ENCODE assay signal across 23 mouse cellular contexts in the genomic region with DNA sequence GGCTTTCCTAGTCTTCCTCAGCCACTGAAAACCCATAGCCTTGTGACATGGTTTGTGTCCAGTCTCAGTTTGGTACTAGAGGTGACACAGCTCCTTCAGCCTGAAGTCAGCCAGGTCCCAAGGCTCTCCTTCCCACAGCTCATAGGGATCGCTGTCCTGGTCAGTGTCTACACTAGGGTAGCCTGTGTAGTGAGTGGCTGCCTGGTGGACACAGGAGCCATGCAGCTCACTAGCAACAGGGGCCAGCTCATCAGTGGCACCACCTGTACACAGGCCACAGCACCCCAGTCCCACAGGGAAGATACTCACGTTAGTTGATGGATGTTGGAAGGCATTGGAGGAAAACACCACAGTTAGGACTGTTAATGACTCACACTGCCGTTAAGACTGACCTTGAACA. TPM values are rescaled to one million over a fixed set of nuclear protein-coding genes. Genes with fewer than 3 reads are reported as not detected.
DNase-seq lines count a peak whose midpoint lies in the region; ATAC-seq and TF ChIP-seq lines count a peak whose summit lies in the region.
"Had no signal": no experiment of that assay in that cellular context is flagged by ENCODE, and none has a peak within 500 bp of the region (broad histone marks: within the 10 kb centered on the region; RNA-seq: fewer than 3 reads in every experiment).

No protein-coding gene starts in this region.

- H3ac ChIP-seq in myocyte (ENCODE audit: control insufficient read depth, insufficient read length): no peak overlapping the region

- ATAC-seq in embryonic facial prominence, embryonic 13.5 days (ENCODE audit: insufficient number of reproducible peaks, insufficient read depth, low FRiP score, low TSS enrichment, low read depth): no peak
- ATAC-seq in heart, embryonic 12.5 days (ENCODE audit: insufficient number of reproducible peaks, low FRiP score): no peak
- ATAC-seq in heart, postnatal 0 days (ENCODE audit: insufficient read depth, low read depth): no peak
- ATAC-seq: forebrain, embryonic 16.5 days; hindbrain, embryonic 16.5 days; inflammation-experienced regulatory T-cells, adult 6 months; intestine, postnatal 0 days had no signal

- intact Hi-C loops in heart, postnatal 25 days (cut with DNase I): no loop called here

- TF ChIP-seq POLR2A in myocyte (IDR thresholded peaks at IDR 0.05; ENCODE audit: insufficient read length, low read depth): no peak

- DNase-seq in embryonic facial prominence, embryonic 10.5 days (ENCODE audit: low spot score): no peak
- no peak for DNase-seq in heart, adult 8-10 months (ENCODE audit: low spot score)
- no peak for DNase-seq in heart, postnatal 0 days (ENCODE audit: low spot score)
- DNase-seq in heart, postnatal 25 days (ENCODE audit: low spot score): no peak
- DNase-seq in layer of hippocampus, postnatal 14 days (ENCODE audit: low spot score in 2 of 2): no peak
- DNase-seq: adrenal gland, postnatal 10 days; cerebellum, adult 11 months; cerebellum, adult 8-10 months; cerebellum, postnatal 14 days; embryo, embryonic 11 days; gastrocnemius, postnatal 14 days; heart, postnatal 14 days had no signal

- H3K9me3 ChIP-seq in embryonic facial prominence, embryonic 13.5 days: no peaks in the 10 kb centered on the region
- H3K9me3 ChIP-seq in embryonic facial prominence, embryonic 10.5 days: no peaks in the 10 kb centered on the region
- H3K9me3 ChIP-seq in heart, embryonic 12.5 days (replicated peaks): no peaks in the 10 kb centered on the region
- H3K9me3 ChIP-seq in heart, postnatal 0 days (replicated peaks; ENCODE audit: control insufficient read depth, low read length): no peaks in the 10 kb centered on the region
- H3K9me3 ChIP-seq: embryonic facial prominence, embryonic 12.5 days; forebrain, embryonic 12.5 days; G1E; hindbrain, embryonic 12.5 days had no signal

- WGBS in embryonic facial prominence, embryonic 13.5 days: 93% methylated on average over 3 of the region's 3 CpGs
- WGBS in embryonic facial prominence, embryonic 10.5 days: 89% methylated on average over 3 of the region's 3 CpGs
- WGBS in heart, embryonic 12.5 days: 83% methylated on average over 3 of the region's 3 CpGs
- WGBS in heart, postnatal 0 days: 73% methylated on average over 3 of the region's 3 CpGs

- no peaks in the 10 kb centered on the region for H3K4me1 ChIP-seq in embryonic facial prominence, embryonic 13.5 days
- no peaks in the 10 kb centered on the region for H3K4me1 ChIP-seq in embryonic facial prominence, embryonic 10.5 days
- peaks cover 46% of the 10 kb centered on the region for H3K4me1 ChIP-seq in heart, embryonic 12.5 days (replicated peaks)
- H3K4me1 ChIP-seq in heart, postnatal 0 days (ENCODE audit: control insufficient read depth, insufficient read depth): no peaks in the 10 kb centered on the region
- H3K4me1 ChIP-seq: embryonic facial prominence, embryonic 12.5 days; forebrain, embryonic 12.5 days; hindbrain, embryonic 12.5 days had no signal

- H3K9ac ChIP-seq in embryonic facial prominence, embryonic 13.5 days: no peak overlapping the region
- H3K9ac ChIP-seq in heart, embryonic 12.5 days: no peak overlapping the region
- no peak overlapping the region for H3K9ac ChIP-seq in heart, postnatal 0 days (replicated peaks; ENCODE audit: low read depth, low read length)
- H3K9ac ChIP-seq: embryonic facial prominence, embryonic 12.5 days; forebrain, embryonic 12.5 days; hindbrain, embryonic 12.5 days had no signal

- peak overlapping the region; percentile 39; the same call in 1 of the 2 replicates for H3K27ac ChIP-seq in embryonic facial prominence, embryonic 13.5 days
- H3K27ac ChIP-seq in embryonic facial prominence, embryonic 10.5 days (replicated peaks): no peak overlapping the region
- 0 out of 2 replicates have a peak overlapping the region, but pooled peaks have one; percentile 7 for H3K27ac ChIP-seq in heart, embryonic 12.5 days (ENCODE audit: poor library complexity, severe bottlenecking)
- peak overlapping the region; percentile 28; the same call in 1 of the 2 replicates for H3K27ac ChIP-seq in heart, postnatal 0 days (ENCODE audit: low read depth)
- H3K27ac ChIP-seq: embryonic facial prominence, embryonic 12.5 days; forebrain, embryonic 12.5 days; hindbrain, embryonic 12.5 days had no signal

- H3K4me3 ChIP-seq in embryonic facial prominence, embryonic 13.5 days: no peak overlapping the region
- H3K4me3 ChIP-seq in embryonic facial prominence, embryonic 10.5 days: no peak overlapping the region
- no peak overlapping the region for H3K4me3 ChIP-seq in heart, embryonic 12.5 days
- no peak overlapping the region for H3K4me3 ChIP-seq in heart, postnatal 0 days (ENCODE audit: low read depth, low read length)
- H3K4me3 ChIP-seq in myocyte: no peak overlapping the region
- H3K4me3 ChIP-seq: embryonic facial prominence, embryonic 12.5 days; forebrain, embryonic 12.5 days; hindbrain, embryonic 12.5 days had no signal

- peaks cover 86% of the 10 kb centered on the region for H3K36me3 ChIP-seq in embryonic facial prominence, embryonic 13.5 days
- peaks cover 96% of the 10 kb centered on the region for H3K36me3 ChIP-seq in embryonic facial prominence, embryonic 10.5 days (replicated peaks)
- peaks cover 91% of the 10 kb centered on the region for H3K36me3 ChIP-seq in heart, embryonic 12.5 days
- peaks cover 88% of the 10 kb centered on the region for H3K36me3 ChIP-seq in heart, postnatal 0 days (replicated peaks; ENCODE audit: control insufficient read depth, insufficient read depth, low read length)
- peaks cover 66% of the 10 kb centered on the region for H3K36me3 ChIP-seq in myocyte (ENCODE audit: control insufficient read depth, insufficient read depth)

- H3K79me2 ChIP-seq in myocyte (ENCODE audit: control insufficient read depth, insufficient read depth): no peaks in the 10 kb centered on the region

- 0 out of 2 replicates have a peak, but pooled peaks have one; percentile 27 for TF ChIP-seq EP300 in heart, postnatal 0 days (IDR thresholded peaks at IDR 0.05; ENCODE audit: low read depth)

- no peak overlapping the region for H3K4me2 ChIP-seq in embryonic facial prominence, embryonic 13.5 days
- no peak overlapping the region for H3K4me2 ChIP-seq in heart, embryonic 12.5 days
- H3K4me2 ChIP-seq in heart, postnatal 0 days (ENCODE audit: low read depth, low read length): no peak overlapping the region
- no peak overlapping the region for H3K4me2 ChIP-seq in myocyte (ENCODE audit: low read depth)
- H3K4me2 ChIP-seq: embryonic facial prominence, embryonic 12.5 days; forebrain, embryonic 12.5 days; hindbrain, embryonic 12.5 days had no signal

- TF ChIP-seq CTCF in heart, postnatal 0 days (IDR thresholded peaks at IDR 0.05; ENCODE audit: low read depth): no peak

- H3K27me3 ChIP-seq in embryonic facial prominence, embryonic 13.5 days: no peaks in the 10 kb centered on the region
- H3K27me3 ChIP-seq in embryonic facial prominence, embryonic 10.5 days (replicated peaks; ENCODE audit: low read depth, poor library complexity, severe bottlenecking): no peaks in the 10 kb centered on the region
- no peaks in the 10 kb centered on the region for H3K27me3 ChIP-seq in heart, embryonic 12.5 days (replicated peaks)
- H3K27me3 ChIP-seq in heart, postnatal 0 days (ENCODE audit: control insufficient read depth, insufficient read depth, low read length): no peaks in the 10 kb centered on the region
- H3K27me3 ChIP-seq in myocyte (ENCODE audit: control insufficient read depth, insufficient read depth, insufficient read length): no peaks in the 10 kb centered on the region
- H3K27me3 ChIP-seq: embryonic facial prominence, embryonic 12.5 days; forebrain, embryonic 12.5 days; hindbrain, embryonic 12.5 days had no signal

TF ChIP-seq in myocyte, 11 proteins besides CTCF, POLR2A, EP300 and RAD21:
- peak; percentile 75 for TF ChIP-seq POLR2AphosphoS2 (IDR thresholded peaks at IDR 0.05; ENCODE audit: insufficient read length, low read depth)
- no peak for TF ChIP-seq MAX (IDR thresholded peaks at IDR 0.05; ENCODE audit: low read depth)
TF ChIP-seq in myocyte: peak in this region for 1.

RNA-seq across cellular contexts. Expression of gene Anapc7, which starts 34.1 kb away (rescaled TPM):
- 54.5 and 55.6 TPM in 2 replicates for polyA plus RNA-seq in embryonic facial prominence, embryonic 13.5 days (2015; fragmentation: Nextera tagmentation; extraction: Ambion mirVana)
- 60.4 and 63.2 TPM in 2 replicates for polyA plus RNA-seq in embryonic facial prominence, embryonic 10.5 days (2016; fragmentation: Nextera tagmentation; extraction: Ambion mirVana)
- polyA plus RNA-seq in heart, embryonic 12.5 days (2016; fragmentation: Nextera tagmentation; extraction: Ambion mirVana): 32.0 and 35.4 TPM in 2 replicates
- 10 to 100 TPM; 30.2 to 35.9 (median 33.9) TPM for total RNA-seq in heart, adult 8-10 months (2022)
- 30.1 and 38.9 TPM in 2 replicates for total RNA-seq in heart, postnatal 0 days (2014; rRNA removed; ENCODE audit: low replicate concordance)
- 33.1 and 36.9 TPM in 2 replicates for polyA plus RNA-seq in heart, postnatal 0 days (2015; fragmentation: Nextera tagmentation; extraction: Ambion mirVana)
- total RNA-seq in heart, postnatal 25 days (2021): 10 to 100 TPM; 27.3 to 28.1 TPM
- polyA plus RNA-seq in myocyte (2012; fragmentation: generic; extraction: Trizol): 62.7 TPM
- total RNA-seq in layer of hippocampus, postnatal 14 days (2021): 10 to 100 TPM; 32.7 to 33.2 TPM

RNA-seq across cellular contexts. Expression of gene Atp2a2, which starts 46.4 kb away (rescaled TPM):
- polyA plus RNA-seq in embryonic facial prominence, embryonic 13.5 days (2015; fragmentation: Nextera tagmentation; extraction: Ambion mirVana): 26.8 and 28.3 TPM in 2 replicates
- polyA plus RNA-seq in embryonic facial prominence, embryonic 10.5 days (2016; fragmentation: Nextera tagmentation; extraction: Ambion mirVana): 35.3 and 38.1 TPM in 2 replicates
- polyA plus RNA-seq in heart, embryonic 12.5 days (2016; fragmentation: Nextera tagmentation; extraction: Ambion mirVana): 414 and 424 TPM in 2 replicates
- total RNA-seq in heart, adult 8-10 months (2022): over 10,000 TPM; 11,934 to 13,904 (median 12,774) TPM
- 2,277 and 2,295 TPM in 2 replicates for total RNA-seq in heart, postnatal 0 days (2014; rRNA removed; ENCODE audit: low replicate concordance)
- 706 and 785 TPM in 2 replicates for polyA plus RNA-seq in heart, postnatal 0 days (2015; fragmentation: Nextera tagmentation; extraction: Ambion mirVana)
- total RNA-seq in heart, postnatal 25 days (2021): over 10,000 TPM; 10,772 to 12,207 TPM
- polyA plus RNA-seq in myocyte (2012; fragmentation: generic; extraction: Trizol): 295 TPM
- total RNA-seq in layer of hippocampus, postnatal 14 days (2021): 100 to 1,000 TPM; 659 to 669 TPM
